8 mouse cellular contexts compared by ENCODE assay signal in genomic region chr1:155281003-155281793, GRCm38 (mm10). TPM values are rescaled to one million over a fixed set of nuclear protein-coding genes. Genes with fewer than 3 reads are reported as not detected.
DNase-seq lines count a peak whose midpoint lies in the region; ATAC-seq and TF ChIP-seq lines count a peak whose summit lies in the region.

No protein-coding gene starts in this region.

- ATAC-seq in erythroblast, adult 5-6 weeks (replicated peaks; ENCODE audit: low FRiP score, poor library complexity, severe bottlenecking), result peak; percentile 74; the same call in 1 of the 2 replicates
- ATAC-seq in heart, embryonic 12.5 days (ENCODE audit: insufficient number of reproducible peaks, low FRiP score), result peak; percentile 82
- ATAC-seq in kidney, postnatal 0 days (replicated peaks; ENCODE audit: low FRiP score, low read depth), result peak; percentile 84
- ATAC-seq in stomach, embryonic 16.5 days (ENCODE audit: insufficient read depth, low FRiP score), result peak; percentile 82

- no peak overlapping the region for H3K4me2 ChIP-seq in heart, embryonic 12.5 days
- no peak overlapping the region for H3K4me2 ChIP-seq in kidney, postnatal 0 days (ENCODE audit: low read length)
- H3K4me2 ChIP-seq in stomach, embryonic 16.5 days (ENCODE audit: low read depth, low read length), result no peak overlapping the region

- H3K27ac ChIP-seq in heart, embryonic 12.5 days (ENCODE audit: poor library complexity, severe bottlenecking), result no peak overlapping the region
- H3K27ac ChIP-seq in kidney, postnatal 0 days, result no peak overlapping the region
- no peak overlapping the region for H3K27ac ChIP-seq in stomach, embryonic 16.5 days (ENCODE audit: low read length)

- DNase-seq in brain, embryonic 14.5 days (ENCODE audit: low read depth), result peak; percentile 92
- DNase-seq in kidney, postnatal 0 days (ENCODE audit: low spot score), result peak; percentile 94
- DNase-seq in liver, result peak; percentile 62
- peak; percentile 75 for DNase-seq in naive thymus-derived CD4-positive, alpha-beta T cell, adult 2 months (ENCODE audit: low read depth)

- WGBS in heart, embryonic 12.5 days, result 54% methylated on average over 18 of the region's 18 CpGs
- 45% methylated on average over 18 of the region's 18 CpGs for WGBS in kidney, postnatal 0 days
- WGBS in stomach, embryonic 16.5 days, result 56% methylated on average over 18 of the region's 18 CpGs

- no peaks in the 10 kb centered on the region for H3K9me3 ChIP-seq in E14TG2a.4 (ENCODE audit: low read length)
- no peaks in the 10 kb centered on the region for H3K9me3 ChIP-seq in heart, embryonic 12.5 days (replicated peaks)
- no peaks in the 10 kb centered on the region for H3K9me3 ChIP-seq in kidney, postnatal 0 days (replicated peaks; ENCODE audit: low read length)
- H3K9me3 ChIP-seq in stomach, embryonic 16.5 days (replicated peaks; ENCODE audit: control insufficient read depth, low read length), result no peaks in the 10 kb centered on the region

- no peak overlapping the region for H3K4me3 ChIP-seq in E14TG2a.4 (replicated peaks; ENCODE audit: low read length)
- no peak overlapping the region for H3K4me3 ChIP-seq in heart, embryonic 12.5 days
- H3K4me3 ChIP-seq in kidney, postnatal 0 days (replicated peaks; ENCODE audit: low read depth, low read length), result no peak overlapping the region
- H3K4me3 ChIP-seq in stomach, embryonic 16.5 days (replicated peaks; ENCODE audit: low read length), result no peak overlapping the region

- H3K27me3 ChIP-seq in E14TG2a.4 (ENCODE audit: insufficient read depth, low read length), result no peaks in the 10 kb centered on the region
- no peaks in the 10 kb centered on the region for H3K27me3 ChIP-seq in heart, embryonic 12.5 days (replicated peaks)
- no peaks in the 10 kb centered on the region for H3K27me3 ChIP-seq in kidney, postnatal 0 days (ENCODE audit: insufficient read depth, low read length)
- no peaks in the 10 kb centered on the region for H3K27me3 ChIP-seq in stomach, embryonic 16.5 days (ENCODE audit: control insufficient read depth, insufficient read depth, low read length)

- no peak overlapping the region for H3K9ac ChIP-seq in heart, embryonic 12.5 days
- H3K9ac ChIP-seq in kidney, postnatal 0 days (ENCODE audit: low read depth, low read length), result no peak overlapping the region
- no peak overlapping the region for H3K9ac ChIP-seq in stomach, embryonic 16.5 days (ENCODE audit: low read length)

- peaks cover 2% of the 10 kb centered on the region; the same call in 1 of the 2 replicates for H3K36me3 ChIP-seq in E14TG2a.4 (ENCODE audit: insufficient read depth, low read length)
- peaks cover 18% of the 10 kb centered on the region for H3K36me3 ChIP-seq in heart, embryonic 12.5 days
- H3K36me3 ChIP-seq in kidney, postnatal 0 days (ENCODE audit: insufficient read depth, low read length), result no peaks in the 10 kb centered on the region
- no peaks in the 10 kb centered on the region for H3K36me3 ChIP-seq in stomach, embryonic 16.5 days (ENCODE audit: control insufficient read depth, insufficient read depth, low read length)

- peaks cover 10% of the 10 kb centered on the region for H3K4me1 ChIP-seq in E14TG2a.4 (replicated peaks; ENCODE audit: low read depth, low read length)
- H3K4me1 ChIP-seq in heart, embryonic 12.5 days (replicated peaks), result peaks cover 8% of the 10 kb centered on the region
- no peaks in the 10 kb centered on the region for H3K4me1 ChIP-seq in kidney, postnatal 0 days (replicated peaks; ENCODE audit: insufficient read depth, low read length)
- H3K4me1 ChIP-seq in stomach, embryonic 16.5 days (ENCODE audit: control insufficient read depth, insufficient read depth, low read length), result no peaks in the 10 kb centered on the region

- TF ChIP-seq POLR2A in brain, embryonic 14.5 days (IDR thresholded peaks at IDR 0.05; ENCODE audit: borderline replicate concordance, extremely low read depth, insufficient read depth, insufficient read length, poor library complexity, severe bottlenecking), result no peak

- peak; percentile 58 for TF ChIP-seq CTCF in E14TG2a.4 (conservative IDR thresholded peaks at IDR 0.05; ENCODE audit: low read length)
- peak; percentile 94 for TF ChIP-seq CTCF in brain, embryonic 14.5 days (IDR thresholded peaks at IDR 0.05; ENCODE audit: borderline replicate concordance, extremely low read depth, insufficient read depth, insufficient read length)
- peak; percentile 96 for TF ChIP-seq CTCF in kidney, postnatal 0 days (IDR thresholded peaks at IDR 0.05; ENCODE audit: low read depth)

RNA-seq across cellular contexts. Expression of gene BC034090, which starts 37.0 kb away (rescaled TPM):
- 10.4 and 13.3 TPM in 2 replicates for polyA plus RNA-seq in brain, embryonic 14.5 days (2012; rRNA removed)
- not detected in 2 replicates for total RNA-seq in erythroblast, adult 5-6 weeks (2015; ENCODE audit: low replicate concordance)
- total RNA-seq in erythroblast, adult 5-6 weeks (2017; ENCODE audit: low replicate concordance), result not detected in 2 replicates
- 9.0 and 9.6 TPM in 2 replicates for polyA plus RNA-seq in heart, embryonic 12.5 days (2016; fragmentation: Nextera tagmentation; extraction: Ambion mirVana)
- polyA plus RNA-seq in kidney, postnatal 0 days (2015; fragmentation: Nextera tagmentation; extraction: Ambion mirVana), result 9.9 and 10.2 TPM in 2 replicates
- polyA plus RNA-seq in stomach, embryonic 16.5 days (2015; fragmentation: Nextera tagmentation; extraction: Ambion mirVana), result 2.5 and 3.3 TPM in 2 replicates
